Mouse (Mus musculus): ENCODE measurements around the gene Wdfy3.
"Not testable (repeated sequence)": the region's sequence is repeated elsewhere in the genome, so short reads cannot be mapped to it uniquely, and the experiment has no call there.

Gene Wdfy3

GRCm38 (mm10) chr5:102003371-102003770 is 66.3 kb downstream of the Wdfy3 start:
- no peak for DNase-seq (ENCODE audit: low spot score in 2 of 2)

GRCm38 (mm10) chr5:102001026-102001425 is 68.7 kb downstream of the Wdfy3 start:
- no peak for DNase-seq (ENCODE audit: low spot score in 2 of 2)

- no peak for DNase-seq (ENCODE audit: low spot score in 2 of 2)
Observed at GRCm38 (mm10) chr5:101998971-101999370, 70.8 kb downstream of the Wdfy3 start.

GRCm38 (mm10) chr5:101996036-101996735 is 73.5 kb downstream of the Wdfy3 start:
- DNase-seq (ENCODE audit: low spot score in 2 of 2), result no peak

GRCm38 (mm10) chr5:101995451-101995995 is 74.2 kb downstream of the Wdfy3 start:
- DNase-seq (ENCODE audit: low spot score in 2 of 2), result no peak

GRCm38 (mm10) chr5:101993996-101994395 is 75.7 kb downstream of the Wdfy3 start:
- no peak for DNase-seq (ENCODE audit: low spot score in 2 of 2)

- DNase-seq (ENCODE audit: low spot score in 2 of 2), result no peak
Observed at GRCm38 (mm10) chr5:101992969-101993670, 76.6 kb downstream of the Wdfy3 start.

GRCm38 (mm10) chr5:101990298-101990845 is 79.3 kb downstream of the Wdfy3 start:
- DNase-seq (ENCODE audit: low spot score in 2 of 2), result no peak

GRCm38 (mm10) chr5:101988476-101988875 is 81.2 kb downstream of the Wdfy3 start:
- DNase-seq (ENCODE audit: low spot score in 2 of 2), result no peak

- no peak for DNase-seq (ENCODE audit: low spot score in 2 of 2)
Observed at GRCm38 (mm10) chr5:101986694-101987093, 83.0 kb downstream of the Wdfy3 start.

GRCm38 (mm10) chr5:101982239-101982638 is 87.5 kb downstream of the Wdfy3 start:
- DNase-seq (ENCODE audit: low spot score in 2 of 2), result no peak

- DNase-seq (ENCODE audit: low spot score in 2 of 2), result no peak
Observed at GRCm38 (mm10) chr5:101979594-101979993, 90.1 kb downstream of the Wdfy3 start.

- DNase-seq (ENCODE audit: low spot score in 2 of 2), result not testable (repeated sequence)
Observed at GRCm38 (mm10) chr5:101972594-101972993, 97.1 kb downstream of the Wdfy3 start.

GRCm38 (mm10) chr5:101968153-101968851 is 101.4 kb downstream of the Wdfy3 start:
- no peak for DNase-seq (ENCODE audit: low spot score in 2 of 2)

- DNase-seq (ENCODE audit: low spot score in 2 of 2), result no peak
Observed at GRCm38 (mm10) chr5:101967832-101968152, 101.9 kb downstream of the Wdfy3 start.

- DNase-seq (ENCODE audit: low spot score in 2 of 2), result no peak
Observed at GRCm38 (mm10) chr5:101962824-101963223, 106.9 kb downstream of the Wdfy3 start.

GRCm38 (mm10) chr5:101959369-101959768 is 110.4 kb downstream of the Wdfy3 start:
- no peak for DNase-seq (ENCODE audit: low spot score in 2 of 2)

- DNase-seq (ENCODE audit: low spot score in 2 of 2), result no peak
Observed at GRCm38 (mm10) chr5:101958941-101959340, 110.8 kb downstream of the Wdfy3 start.

- DNase-seq (ENCODE audit: low spot score in 2 of 2), result no peak
Observed at GRCm38 (mm10) chr5:101957419-101957818, 112.3 kb downstream of the Wdfy3 start.

GRCm38 (mm10) chr5:101954393-101955340 is 115.1 kb downstream of the Wdfy3 start:
- DNase-seq (ENCODE audit: low spot score in 2 of 2), result no peak

- no peak for DNase-seq (ENCODE audit: low spot score in 2 of 2)
Observed at GRCm38 (mm10) chr5:101951918-101952317, 117.8 kb downstream of the Wdfy3 start.

Data from frontal cortex, postnatal 10 days (tissue).